Mouse (Mus musculus) hindbrain, embryonic 13.5 days (tissue): ENCODE data around the gene Zfp536. TPM values are rescaled to one million over a fixed set of nuclear protein-coding genes. Genes with fewer than 3 reads are reported as not detected.

Experiments
- ATAC-seq: fragments of 200-750 bp; cut with Nextera tagmentation; 2 replicates; pipeline ENCODE4 v1.8.0; 2017; ENCODE audit warnings: moderate TSS enrichment; ENCODE audit not compliant: low FRiP score
- H3K27ac ChIP-seq: fragments of 300-500 bp; sonication (generic); 2 replicates; pipeline ENCODE4 v1.5.1; 2015; ENCODE audit warnings: inconsistent platforms, mild to moderate bottlenecking, moderate library complexity
- H3K27me3 ChIP-seq: fragments of 300-500 bp; sonication (generic); 2 replicates; pipeline ENCODE4 v1.6.1; 2015; ENCODE audit warnings: mild to moderate bottlenecking, inconsistent platforms
- H3K36me3 ChIP-seq: fragments of 300-500 bp; sonication (generic); 2 replicates; pipeline ENCODE4 v1.6.1; 2015; ENCODE audit warnings: mild to moderate bottlenecking, inconsistent platforms
- H3K4me1 ChIP-seq: fragments of 300-500 bp; sonication (generic); replicated peaks from 2 replicates; pipeline ENCODE4 v1.6.1; 2015; ENCODE audit warnings: inconsistent platforms
- H3K4me2 ChIP-seq: fragments of 300-500 bp; sonication (generic); 2 replicates; pipeline ENCODE4 v1.6.1; 2015; ENCODE audit warnings: inconsistent platforms, mild to moderate bottlenecking, moderate library complexity
- H3K4me3 ChIP-seq: fragments of 300-500 bp; sonication (generic); 2 replicates; pipeline ENCODE4 v1.5.1; 2015; ENCODE audit warnings: mild to moderate bottlenecking, inconsistent platforms
- H3K9ac ChIP-seq: fragments of 300-500 bp; sonication (generic); 2 replicates; pipeline ENCODE4 v1.6.1; 2015; ENCODE audit warnings: mild to moderate bottlenecking, inconsistent platforms
- H3K9me3 ChIP-seq: fragments of 300-500 bp; sonication (generic); 2 replicates; pipeline ENCODE4 v1.6.1; 2016; ENCODE audit warnings: inconsistent platforms
- WGBS: fragments of 180-500 bp; shearing (Covaris S2); methylation state at CpG from one replicate; pipeline ENCODE4 v1.1.7; 2015; 5-methylcytosine and 5-hydroxymethylcytosine counted together
- polyA plus RNA-seq: library from polyadenylated mRNA; unstranded; fragments of >200 nt; fragmentation: Nextera tagmentation; extraction: Ambion mirVana; gene quantifications from 2 replicates; pipeline ENCODE4 v1.2.1, GENCODE M21; 2015

Zfp536 gene
- polyA plus RNA-seq, 1 experiment from 2014 or later: 51.4 TPM

DNA sequence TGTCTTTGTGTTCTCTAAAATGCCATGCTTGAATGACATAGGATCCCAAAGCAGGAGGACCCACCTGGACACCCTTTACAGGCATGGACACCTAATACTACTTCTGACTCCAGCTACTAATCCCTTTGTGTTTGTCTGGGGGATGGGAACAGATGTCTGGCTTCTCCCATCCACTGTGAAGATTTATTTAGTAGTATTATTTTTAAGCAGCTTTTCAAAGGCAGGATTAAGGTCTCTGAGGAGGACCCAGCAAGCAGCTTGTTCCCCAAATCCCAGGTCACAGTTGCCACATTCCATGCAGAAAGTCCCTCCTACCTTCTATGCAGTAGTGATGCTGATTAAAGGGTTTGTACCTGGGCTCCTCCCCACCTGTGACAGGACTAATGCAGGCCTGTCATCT is 347.4 kb downstream of the Zfp536 start:
- Histone ChIP-seq H3K9ac (no peak overlapping the region), H3K36me3 (no peaks in the 10 kb centered on the region), H3K4me3 (no peak overlapping the region), H3K27me3 (no peaks in the 10 kb centered on the region), H3K4me2 (no peak overlapping the region), H3K4me1 (no peaks in the 10 kb centered on the region), H3K9me3 (no peaks in the 10 kb centered on the region), H3K27ac (no peak overlapping the region)
- ATAC-seq: no peak

DNA sequence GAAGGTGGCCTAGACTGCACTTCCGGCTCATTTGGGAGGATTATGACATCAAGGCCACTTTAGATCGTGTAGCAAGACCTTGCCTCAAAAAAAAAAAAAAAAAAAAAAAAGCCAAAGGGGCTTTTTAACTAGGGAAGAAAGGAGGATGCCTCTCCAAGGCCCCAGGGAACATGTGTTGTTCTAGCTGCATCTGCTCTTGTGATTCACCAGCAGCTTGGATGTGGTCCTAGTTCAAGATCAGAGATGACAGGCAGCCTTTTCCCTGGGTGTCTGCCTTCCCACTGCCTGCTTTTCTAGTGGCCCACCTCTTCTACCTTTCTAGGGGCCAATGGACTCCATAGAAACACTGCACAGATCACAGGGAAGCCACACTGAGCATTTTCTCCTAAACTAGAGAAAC is 350.5 kb downstream of the Zfp536 start:
- Histone ChIP-seq H3K36me3 (no peaks in the 10 kb centered on the region), H3K9me3 (no peaks in the 10 kb centered on the region), H3K9ac (no peak overlapping the region), H3K4me1 (no peaks in the 10 kb centered on the region), H3K4me3 (no peak overlapping the region), H3K4me2 (no peak overlapping the region), H3K27ac (no peak overlapping the region), H3K27me3 (no peaks in the 10 kb centered on the region)
- 68% methylated on average over 2 of the region's 2 CpGs for WGBS
- no peak for ATAC-seq

Other genes starting within 250 kb of the Zfp536 start
- 35.7 and 36.1 TPM in 2 replicates for gene Uri1, start 249.9 kb upstream of the Zfp536 start, polyA plus RNA-seq